Mouse (Mus musculus): ENCODE measurements around the gene Gm10230.
"Not testable (repeated sequence)": the region's sequence is repeated elsewhere in the genome, so short reads cannot be mapped to it uniquely, and the experiment has no call there.

Gene Gm10230

GRCm38 (mm10) chrX:27494782-27495181 lies at the start of gene Gm10230:
Gene Gm10230 (minus strand): TSS chrX:27494882.
- DNase-seq (ENCODE audit: low spot score), result not testable (repeated sequence)
